In genomic region chr6:72242532-72243320, GRCm38 (mm10) we compare ENCODE assay signal across 26 mouse cellular contexts. TPM values are rescaled to one million over a fixed set of nuclear protein-coding genes. Genes with fewer than 3 reads are reported as not detected.
DNase-seq lines count a peak whose midpoint lies in the region; ATAC-seq and TF ChIP-seq lines count a peak whose summit lies in the region.
"Had no signal": no experiment of that assay in that cellular context is flagged by ENCODE, and none has a peak within 500 bp of the region (broad histone marks: within the 10 kb centered on the region; RNA-seq: fewer than 3 reads in every experiment).

No protein-coding gene starts in this region.

- H3K36me3 ChIP-seq in heart, embryonic 10.5 days = no peaks in the 10 kb centered on the region
- H3K36me3 ChIP-seq in heart, embryonic 16.5 days (ENCODE audit: control insufficient read depth, insufficient read depth) = no peaks in the 10 kb centered on the region
- H3K36me3 ChIP-seq in lung, postnatal 0 days (ENCODE audit: insufficient read depth, low read length) = no peaks in the 10 kb centered on the region
- H3K36me3 ChIP-seq: embryonic facial prominence, embryonic 13.5 days; hindbrain, embryonic 10.5 days; hindbrain, embryonic 15.5 days; kidney, embryonic 15.5 days; midbrain, embryonic 12.5 days; neural tube, embryonic 12.5 days had no signal

- DNase-seq in heart, embryonic 10.5 days (ENCODE audit: low spot score) = no peak
- DNase-seq in heart, adult 9 months (ENCODE audit: low spot score in 2 of 2) = no peak
- no peak for DNase-seq in heart, postnatal 4 days
- peak; percentile 52 for DNase-seq in lung, postnatal 0 days (ENCODE audit: low spot score)
- DNase-seq in lung, postnatal 36 days = no peak
- DNase-seq in yolk sac, embryonic 10.5 days (ENCODE audit: low spot score) = no peak
- DNase-seq: adrenal gland, postnatal 25 days; cerebellum, adult 11-12 months; cerebellum, postnatal 10 days; kidney, adult 11 months; kidney, postnatal 25 days; liver; right cerebral cortex, adult 18-20 months; spleen, adult 18-20 months; thymus, postnatal 25 days had no signal

- no peak overlapping the region for H3K4me2 ChIP-seq in heart, embryonic 16.5 days (ENCODE audit: low read depth, low read length)
- no peak overlapping the region for H3K4me2 ChIP-seq in lung, postnatal 0 days (replicated peaks; ENCODE audit: low read depth, low read length)
- H3K4me2 ChIP-seq: hindbrain, embryonic 15.5 days; kidney, embryonic 15.5 days; midbrain, embryonic 12.5 days; neural tube, embryonic 12.5 days had no signal

- no peak for TF ChIP-seq CTCF in lung, postnatal 0 days (IDR thresholded peaks at IDR 0.05)

- no peak for ATAC-seq in heart, embryonic 16.5 days (replicated peaks; ENCODE audit: extremely low read depth, insufficient read depth, low FRiP score)
- no peak for ATAC-seq in lung, postnatal 0 days
- ATAC-seq: forebrain, embryonic 16.5 days; inflammation-experienced regulatory T-cells, adult 6 months had no signal

- TF ChIP-seq EP300 in lung, postnatal 0 days (IDR thresholded peaks at IDR 0.05) = no peak

- H3K4me1 ChIP-seq in heart, embryonic 10.5 days = peaks cover 57% of the 10 kb centered on the region
- peaks cover 64% of the 10 kb centered on the region for H3K4me1 ChIP-seq in heart, embryonic 16.5 days (ENCODE audit: control insufficient read depth, insufficient read depth, low read length)
- peaks cover 34% of the 10 kb centered on the region for H3K4me1 ChIP-seq in lung, postnatal 0 days (ENCODE audit: insufficient read depth, low read depth, low read length)

- no peak overlapping the region for H3K4me3 ChIP-seq in heart, embryonic 10.5 days
- H3K4me3 ChIP-seq in heart, embryonic 16.5 days (ENCODE audit: low read length) = no peak overlapping the region
- no peak overlapping the region for H3K4me3 ChIP-seq in lung, postnatal 0 days (ENCODE audit: low read depth, low read length)
- H3K4me3 ChIP-seq: embryonic facial prominence, embryonic 13.5 days; hindbrain, embryonic 10.5 days; hindbrain, embryonic 15.5 days; kidney, embryonic 15.5 days; midbrain, embryonic 12.5 days; myocyte; neural tube, embryonic 12.5 days had no signal

- WGBS in heart, embryonic 10.5 days = 77% methylated on average over 13 of the region's 13 CpGs
- WGBS in heart, embryonic 16.5 days = 78% methylated on average over 13 of the region's 13 CpGs
- 54% methylated on average over 13 of the region's 13 CpGs for WGBS in lung, postnatal 0 days

- peak overlapping the region; percentile 31 for H3K9ac ChIP-seq in heart, embryonic 16.5 days (ENCODE audit: low read length)
- no peak overlapping the region for H3K9ac ChIP-seq in lung, postnatal 0 days (replicated peaks; ENCODE audit: low read depth)
- H3K9ac ChIP-seq: embryonic facial prominence, embryonic 13.5 days; hindbrain, embryonic 15.5 days; kidney, embryonic 15.5 days; liver, embryonic 14.5 days; midbrain, embryonic 12.5 days; neural tube, embryonic 12.5 days had no signal

- H3K9me3 ChIP-seq in heart, embryonic 10.5 days = no peaks in the 10 kb centered on the region
- H3K9me3 ChIP-seq in heart, embryonic 16.5 days (replicated peaks; ENCODE audit: control insufficient read depth, low read length) = no peaks in the 10 kb centered on the region
- no peaks in the 10 kb centered on the region for H3K9me3 ChIP-seq in lung, postnatal 0 days (ENCODE audit: low read length)
- H3K9me3 ChIP-seq: embryonic facial prominence, embryonic 13.5 days; hindbrain, embryonic 10.5 days; hindbrain, embryonic 15.5 days; kidney, embryonic 15.5 days; midbrain, embryonic 12.5 days; neural tube, embryonic 12.5 days had no signal

- H3K27me3 ChIP-seq in heart, embryonic 10.5 days (ENCODE audit: insufficient read depth, poor library complexity, severe bottlenecking) = peaks cover 28% of the 10 kb centered on the region
- no peaks in the 10 kb centered on the region for H3K27me3 ChIP-seq in heart, embryonic 16.5 days (ENCODE audit: control insufficient read depth, insufficient read depth, low read length)
- no peaks in the 10 kb centered on the region for H3K27me3 ChIP-seq in lung, postnatal 0 days (replicated peaks; ENCODE audit: insufficient read depth, low read length)

- 0 out of 2 replicates have a peak overlapping the region, but pooled peaks have one; percentile 9 for H3K27ac ChIP-seq in heart, embryonic 10.5 days
- H3K27ac ChIP-seq in heart, embryonic 16.5 days (ENCODE audit: low read length) = peak overlapping the region; percentile 98; the same call in 1 of the 2 replicates
- peak overlapping the region; percentile 95 for H3K27ac ChIP-seq in lung, postnatal 0 days (ENCODE audit: low read length)
- H3K27ac ChIP-seq: hindbrain, embryonic 10.5 days; hindbrain, embryonic 15.5 days; kidney, embryonic 15.5 days; liver, embryonic 14.5 days; midbrain, embryonic 12.5 days; neural tube, embryonic 12.5 days had no signal

RNA-seq across cellular contexts. Expression of gene Atoh8, which starts 7.3 kb away (rescaled TPM):
- polyA plus RNA-seq in heart, embryonic 10.5 days (2016; fragmentation: Nextera tagmentation; extraction: Ambion mirVana) = 10.9 and 15.7 TPM in 2 replicates
- polyA plus RNA-seq in heart, embryonic 16.5 days (2015; fragmentation: Nextera tagmentation; extraction: Ambion mirVana) = 14.5 and 17.0 TPM in 2 replicates
- total RNA-seq in heart, postnatal 4 days (2021) = 1 to 10 TPM; 7.2 to 8.6 TPM
- 17.3 and 20.6 TPM in 2 replicates for polyA plus RNA-seq in lung, postnatal 0 days (2015; fragmentation: Nextera tagmentation; extraction: Ambion mirVana)
- polyA plus RNA-seq: inflammation-experienced regulatory T-cells, adult 6 months had no signal

Comparison
In these comparisons a context has a peak if more than half of its experiments do, and no peak if none do; other contexts are left out.
1. H3K27ac ChIP-seq: peak in every context shown above with its lines; median percentile 98 in heart, embryonic 16.5 days; 95 in lung, postnatal 0 days; 9 in heart, embryonic 10.5 days.